Mouse (Mus musculus): Measurements from ENCODE around the gene Gosr1. TPM values are rescaled to one million over a fixed set of nuclear protein-coding genes. Genes with fewer than 3 reads are reported as not detected.
A peak's percentile ranks its signal among the peaks of the same experiment; 100 is the strongest.

Gosr1 gene
- polyA plus RNA-seq, 1 experiment: 28.0 TPM

GRCm38 (mm10) chr11:76795326-76795725 lies 31.9 kb upstream of the Gosr1 start:
- H3K27ac ChIP-seq (ENCODE audit: insufficient read depth, low read length): no peak overlapping the region
- H3K4me1 ChIP-seq (ENCODE audit: control insufficient read depth, insufficient read depth, low read length): no peaks in the 10 kb centered on the region
- no peak overlapping the region for H3K4me3 ChIP-seq (ENCODE audit: insufficient read depth, low read length)
- TF ChIP-seq POLR2A (IDR thresholded peaks at IDR 0.05; ENCODE audit: extremely low read depth, insufficient read depth, low read length) (no peak), CTCF (IDR thresholded peaks at IDR 0.05; ENCODE audit: extremely low read depth, insufficient read depth, low read length) (no peak)

- Histone ChIP-seq H3K4me3 (ENCODE audit: insufficient read depth, low read length) (no peak overlapping the region), H3K4me1 (ENCODE audit: control insufficient read depth, insufficient read depth, low read length) (no peaks in the 10 kb centered on the region), H3K27ac (ENCODE audit: insufficient read depth, low read length) (no peak overlapping the region)
- TF ChIP-seq POLR2A (IDR thresholded peaks at IDR 0.05; ENCODE audit: extremely low read depth, insufficient read depth, low read length) (no peak), CTCF (IDR thresholded peaks at IDR 0.05; ENCODE audit: extremely low read depth, insufficient read depth, low read length) (no peak)
Observed at GRCm38 (mm10) chr11:76791331-76791730, 28.0 kb upstream of the Gosr1 start.

DNA sequence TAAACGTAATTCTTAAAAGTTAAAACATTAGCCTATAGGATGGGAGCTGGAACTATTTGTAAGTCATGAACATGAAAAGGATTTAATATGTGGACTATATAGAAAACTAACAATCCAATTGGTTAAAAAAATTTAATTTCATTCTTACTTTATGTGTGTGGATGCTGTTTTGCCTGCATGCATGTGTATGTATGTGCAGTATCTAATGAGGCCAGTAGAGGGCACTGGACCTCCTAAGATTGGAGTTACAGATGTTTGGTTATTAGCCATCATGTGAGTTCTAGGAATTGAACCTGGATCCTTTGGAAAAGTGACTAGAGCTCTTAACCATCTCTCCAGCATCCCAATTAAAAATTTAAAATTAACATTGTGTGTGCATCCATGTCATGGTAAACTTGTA lies 25.9 kb upstream of the Gosr1 start:
- no peak overlapping the region for H3K4me3 ChIP-seq (ENCODE audit: insufficient read depth, low read length)
- H3K4me1 ChIP-seq (ENCODE audit: control insufficient read depth, insufficient read depth, low read length): no peaks in the 10 kb centered on the region
- no peak overlapping the region for H3K27ac ChIP-seq (ENCODE audit: insufficient read depth, low read length)
- TF ChIP-seq CTCF (IDR thresholded peaks at IDR 0.05; ENCODE audit: extremely low read depth, insufficient read depth, low read length) (peak; percentile 41; the same call in 1 of the 2 replicates), POLR2A (IDR thresholded peaks at IDR 0.05; ENCODE audit: extremely low read depth, insufficient read depth, low read length) (no peak)

GRCm38 (mm10) chr11:76775533-76775932 lies 12.2 kb upstream of the Gosr1 start:
- TF ChIP-seq POLR2A (IDR thresholded peaks at IDR 0.05; ENCODE audit: extremely low read depth, insufficient read depth, low read length): no peak
- TF ChIP-seq CTCF (IDR thresholded peaks at IDR 0.05; ENCODE audit: extremely low read depth, insufficient read depth, low read length): no peak
- no peaks in the 10 kb centered on the region for H3K4me1 ChIP-seq (ENCODE audit: control insufficient read depth, insufficient read depth, low read length)
- no peak overlapping the region for H3K27ac ChIP-seq (ENCODE audit: insufficient read depth, low read length)
- H3K4me3 ChIP-seq (ENCODE audit: insufficient read depth, low read length): no peak overlapping the region

DNA sequence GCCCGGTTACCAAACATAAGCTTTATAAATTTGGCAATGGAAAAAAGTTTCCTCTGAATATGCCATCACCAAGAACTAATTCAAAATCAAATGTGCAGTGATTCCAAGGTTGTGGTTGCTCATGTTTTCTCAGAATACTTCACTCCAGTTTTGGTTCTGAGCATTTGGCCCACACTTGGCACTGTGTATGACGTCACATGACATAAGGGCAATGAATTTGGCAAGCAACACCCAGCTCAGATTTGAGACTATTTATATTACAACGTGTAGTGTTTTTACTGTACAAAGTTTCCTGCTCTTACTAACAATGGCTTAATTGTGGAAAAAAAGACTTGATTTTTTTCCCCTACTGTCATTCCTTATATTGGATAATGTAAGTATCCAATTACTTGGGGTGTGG lies 10.4 kb upstream of the Gosr1 start:
- TF ChIP-seq CTCF (IDR thresholded peaks at IDR 0.05; ENCODE audit: extremely low read depth, insufficient read depth, low read length): no peak
- TF ChIP-seq POLR2A (IDR thresholded peaks at IDR 0.05; ENCODE audit: extremely low read depth, insufficient read depth, low read length): no peak
- no peak overlapping the region for H3K27ac ChIP-seq (ENCODE audit: insufficient read depth, low read length)
- H3K4me3 ChIP-seq (ENCODE audit: insufficient read depth, low read length): no peak overlapping the region
- no peaks in the 10 kb centered on the region for H3K4me1 ChIP-seq (ENCODE audit: control insufficient read depth, insufficient read depth, low read length)

GRCm38 (mm10) chr11:76770566-76770965 lies 7.2 kb upstream of the Gosr1 start:
- Histone ChIP-seq H3K4me3 (ENCODE audit: insufficient read depth, low read length) (no peak overlapping the region), H3K27ac (ENCODE audit: insufficient read depth, low read length) (no peak overlapping the region), H3K4me1 (ENCODE audit: control insufficient read depth, insufficient read depth, low read length) (no peaks in the 10 kb centered on the region)
- TF ChIP-seq POLR2A (IDR thresholded peaks at IDR 0.05; ENCODE audit: extremely low read depth, insufficient read depth, low read length): no peak
- no peak for TF ChIP-seq CTCF (IDR thresholded peaks at IDR 0.05; ENCODE audit: extremely low read depth, insufficient read depth, low read length)

DNA sequence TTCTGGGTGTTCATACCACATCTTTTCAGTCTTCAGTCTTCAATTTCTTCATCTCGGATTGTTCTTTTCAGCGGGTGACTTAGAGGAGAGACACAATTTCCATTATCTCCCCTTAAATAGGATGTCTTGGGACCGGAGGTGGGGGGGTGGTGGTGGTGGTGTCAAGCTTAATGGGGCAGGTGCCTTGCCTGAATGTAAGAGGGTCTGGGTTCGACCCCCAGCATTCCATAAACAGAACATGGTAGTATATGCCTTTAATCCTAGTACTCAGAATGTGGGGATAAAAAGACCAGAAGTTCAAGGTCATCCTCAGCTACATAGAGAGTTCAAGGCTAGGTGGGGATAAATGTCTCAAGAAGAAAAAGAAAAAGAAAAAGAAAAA lies 353 bp upstream of the Gosr1 start:
- no peaks in the 10 kb centered on the region for H3K4me1 ChIP-seq (ENCODE audit: control insufficient read depth, insufficient read depth, low read length)
- no peak overlapping the region for H3K27ac ChIP-seq (ENCODE audit: insufficient read depth, low read length)
- H3K4me3 ChIP-seq (ENCODE audit: insufficient read depth, low read length): peak overlapping the region; percentile 95; the same call in 1 of the 2 replicates
- TF ChIP-seq POLR2A (IDR thresholded peaks at IDR 0.05; ENCODE audit: extremely low read depth, insufficient read depth, low read length): no peak
- no peak for TF ChIP-seq CTCF (IDR thresholded peaks at IDR 0.05; ENCODE audit: extremely low read depth, insufficient read depth, low read length)

DNA sequence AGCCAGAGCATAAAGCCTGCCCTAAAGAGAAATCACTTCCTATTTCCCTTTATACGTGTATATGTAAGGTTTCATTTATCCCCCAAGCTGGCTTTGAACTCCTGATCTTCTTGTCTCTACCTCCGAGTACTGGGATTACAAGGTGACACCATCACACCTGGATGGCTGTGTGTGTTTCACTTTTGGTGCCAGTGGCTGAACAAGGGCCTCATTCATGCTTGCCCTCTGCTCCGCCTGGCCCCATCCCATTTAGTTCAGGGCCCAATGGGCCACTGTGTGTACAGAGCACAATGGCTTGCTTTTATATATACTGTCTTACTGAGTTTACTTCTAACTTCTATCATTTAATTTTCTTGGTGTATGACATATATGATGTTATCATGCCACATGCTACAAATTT lies 11.1 kb downstream of the Gosr1 start:
- no peak overlapping the region for H3K27ac ChIP-seq (ENCODE audit: insufficient read depth, low read length)
- H3K4me3 ChIP-seq (ENCODE audit: insufficient read depth, low read length): no peak overlapping the region
- TF ChIP-seq POLR2A (IDR thresholded peaks at IDR 0.05; ENCODE audit: extremely low read depth, insufficient read depth, low read length): no peak
- no peak for TF ChIP-seq CTCF (IDR thresholded peaks at IDR 0.05; ENCODE audit: extremely low read depth, insufficient read depth, low read length)
- no peaks in the 10 kb centered on the region for H3K4me1 ChIP-seq (ENCODE audit: control insufficient read depth, insufficient read depth, low read length)

- Histone ChIP-seq H3K27ac (ENCODE audit: insufficient read depth, low read length) (no peak overlapping the region), H3K4me1 (ENCODE audit: control insufficient read depth, insufficient read depth, low read length) (no peaks in the 10 kb centered on the region), H3K4me3 (ENCODE audit: insufficient read depth, low read length) (no peak overlapping the region)
- TF ChIP-seq CTCF (IDR thresholded peaks at IDR 0.05; ENCODE audit: extremely low read depth, insufficient read depth, low read length): no peak
- TF ChIP-seq POLR2A (IDR thresholded peaks at IDR 0.05; ENCODE audit: extremely low read depth, insufficient read depth, low read length): no peak
Observed at GRCm38 (mm10) chr11:76748819-76749218, 14.6 kb downstream of the Gosr1 start.

DNA sequence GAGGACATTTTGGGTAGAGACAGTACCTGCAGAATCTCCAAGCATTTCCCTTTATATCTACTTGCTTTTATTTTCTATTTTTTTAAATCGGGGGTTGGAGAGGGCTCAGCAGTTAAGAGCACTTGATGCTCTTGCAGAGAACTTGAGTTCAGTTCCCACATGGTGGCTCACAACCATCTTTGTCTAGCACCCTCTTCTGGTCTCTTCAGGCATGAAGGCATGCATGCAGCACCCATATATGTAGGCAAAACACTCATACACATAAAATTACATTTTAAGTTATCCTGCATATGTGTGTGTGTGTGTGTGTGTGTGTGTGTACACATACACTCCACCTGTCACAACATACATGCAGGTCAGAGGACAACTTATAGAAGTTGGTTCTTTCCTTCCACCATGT lies 17.5 kb downstream of the Gosr1 start:
- Histone ChIP-seq H3K27ac (ENCODE audit: insufficient read depth, low read length) (no peak overlapping the region), H3K4me3 (ENCODE audit: insufficient read depth, low read length) (no peak overlapping the region), H3K4me1 (ENCODE audit: control insufficient read depth, insufficient read depth, low read length) (no peaks in the 10 kb centered on the region)
- TF ChIP-seq POLR2A (IDR thresholded peaks at IDR 0.05; ENCODE audit: extremely low read depth, insufficient read depth, low read length) (no peak), CTCF (IDR thresholded peaks at IDR 0.05; ENCODE audit: extremely low read depth, insufficient read depth, low read length) (no peak)

DNA sequence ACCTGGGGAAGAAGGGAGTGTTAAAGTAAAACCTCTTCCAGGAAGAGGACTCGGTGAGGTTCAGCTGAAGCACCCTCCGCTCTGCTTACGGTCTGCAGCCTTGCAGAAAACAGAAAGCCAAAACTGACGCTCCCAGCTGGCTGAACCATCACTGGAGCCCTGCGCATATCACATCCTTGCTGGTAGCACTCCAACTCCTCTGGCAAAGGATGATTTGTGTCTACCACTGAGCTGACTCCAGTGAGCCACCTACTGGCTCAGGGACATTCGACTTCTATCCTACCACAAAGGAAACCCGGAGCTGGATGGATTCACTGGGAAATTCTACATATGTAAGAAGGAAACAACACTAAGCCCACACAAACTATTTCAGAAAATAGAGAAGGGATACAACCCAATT lies 18.8 kb downstream of the Gosr1 start:
- H3K27ac ChIP-seq (ENCODE audit: insufficient read depth, low read length): no peak overlapping the region
- no peaks in the 10 kb centered on the region for H3K4me1 ChIP-seq (ENCODE audit: control insufficient read depth, insufficient read depth, low read length)
- H3K4me3 ChIP-seq (ENCODE audit: insufficient read depth, low read length): no peak overlapping the region
- peak; percentile 67 for TF ChIP-seq CTCF (IDR thresholded peaks at IDR 0.05; ENCODE audit: extremely low read depth, insufficient read depth, low read length)
- TF ChIP-seq POLR2A (IDR thresholded peaks at IDR 0.05; ENCODE audit: extremely low read depth, insufficient read depth, low read length): no peak

All from cortical plate, adult 2 months (tissue).